Mouse (Mus musculus) thymus, adult 2 months (tissue): ENCODE measurements around the gene Runx2.

Source experiments
- CTCF ChIP-seq: fragments of 200-500 bp; IDR thresholded peaks from 2 replicates; pipeline ENCODE4 v1.5.1; 2012; ENCODE audit warnings: mild to moderate bottlenecking, control low read depth, low read length, moderate library complexity, borderline replicate concordance; ENCODE audit not compliant: control insufficient read depth, poor library complexity, insufficient read depth; ENCODE audit errors: extremely low read depth
- POLR2A ChIP-seq: fragments of 200-500 bp; IDR thresholded peaks from 2 replicates; pipeline ENCODE4 v1.6.1; 2012; ENCODE audit warnings: mild to moderate bottlenecking, low read length, control low read depth, moderate library complexity; ENCODE audit not compliant: control insufficient read depth, poor library complexity, insufficient read depth; ENCODE audit errors: extremely low read depth

DNA sequence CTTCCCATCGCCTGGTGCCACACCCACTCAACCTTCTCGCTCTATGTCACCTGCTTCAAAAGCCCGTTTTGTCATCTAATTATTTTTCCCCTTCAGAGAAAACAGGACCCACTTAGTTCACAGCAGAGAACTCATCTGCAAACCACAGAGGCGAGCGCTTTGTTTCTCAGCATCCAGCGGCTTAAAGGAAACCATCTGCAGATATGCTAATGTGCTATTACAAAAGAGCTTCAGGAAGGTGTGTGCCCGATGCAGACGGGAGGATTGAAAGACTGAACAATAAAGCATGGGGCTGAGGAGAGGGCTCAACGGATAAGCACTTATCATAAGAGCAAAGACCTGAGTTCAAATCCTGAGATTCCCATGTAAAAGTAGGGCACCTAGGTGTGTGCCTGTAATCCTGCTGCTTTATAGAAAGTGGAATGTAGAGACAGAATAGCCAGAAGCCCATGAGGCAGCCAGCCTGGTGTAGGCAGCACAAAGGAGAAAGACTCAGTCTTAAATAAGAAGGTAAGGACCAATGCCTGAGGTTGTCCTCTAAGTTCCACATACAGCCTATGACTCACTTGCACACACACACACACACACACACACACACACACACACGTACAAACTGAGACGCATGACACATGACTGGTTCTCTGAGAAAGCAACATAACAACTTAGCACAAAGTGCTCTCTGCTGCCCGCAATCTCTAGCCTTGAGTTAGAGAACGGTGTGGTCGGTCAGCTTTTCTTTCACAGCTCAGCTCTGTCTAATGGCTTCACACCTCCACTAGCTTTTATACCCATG is 111.9 kb downstream of the Runx2 start:
- TF ChIP-seq POLR2A: no peak
- no peak for TF ChIP-seq CTCF
